Mouse (Mus musculus) splenic B cell, adult 2 months (primary cell): ENCODE data around the gene Lect2.

ENCODE experiments used
- DNase-seq: peaks from one replicate; pipeline ENCODE4 v3.0.0-alpha.2; 2011; ENCODE audit warnings: low read depth, low spot score
- H3K27me3 ChIP-seq: 2 replicates; pipeline ENCODE4 v1.6.1; 2012; ENCODE audit warnings: mild to moderate bottlenecking, low read length, moderate library complexity, mixed read lengths; ENCODE audit not compliant: control insufficient read depth, poor library complexity, insufficient read depth, severe bottlenecking
- H3K36me3 ChIP-seq: 2 replicates; pipeline ENCODE4 v1.6.1; 2012; ENCODE audit warnings: mild to moderate bottlenecking, low read length, moderate library complexity, mixed read lengths; ENCODE audit not compliant: control insufficient read depth, poor library complexity, insufficient read depth, severe bottlenecking

Lect2 gene

DNA sequence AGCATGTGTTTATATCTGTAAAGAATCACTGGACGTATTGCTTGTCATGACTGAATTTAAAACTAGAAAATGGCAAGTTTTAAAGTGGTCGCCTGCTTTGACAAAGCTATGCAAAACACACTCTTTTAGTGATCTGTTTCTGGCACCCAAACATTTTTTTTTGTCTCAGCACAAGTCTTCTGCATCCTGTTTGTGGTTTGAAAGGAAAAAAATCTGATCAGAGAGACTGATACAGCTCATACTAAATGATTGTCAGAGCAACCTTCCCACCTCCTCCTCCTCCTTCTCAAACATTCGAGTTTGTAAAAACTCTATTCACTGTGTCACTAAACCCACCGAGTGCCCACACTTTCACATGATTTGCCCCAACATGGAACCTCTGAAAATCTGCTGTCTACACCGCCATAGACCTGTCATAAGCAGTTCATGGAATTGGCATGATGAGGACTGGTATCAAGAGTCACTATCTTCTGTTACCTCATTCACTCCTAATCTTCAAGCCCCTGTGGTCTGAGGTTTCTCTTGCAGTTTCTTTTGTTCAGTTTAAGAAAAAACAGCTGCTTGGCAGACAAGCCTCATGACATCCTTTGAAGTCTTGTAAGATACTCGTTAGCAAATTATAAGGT, 41.3 kb downstream of the Lect2 start:
- no peaks in the 10 kb centered on the region for H3K27me3 ChIP-seq
- DNase-seq, result no peak
- no peaks in the 10 kb centered on the region for H3K36me3 ChIP-seq

DNA sequence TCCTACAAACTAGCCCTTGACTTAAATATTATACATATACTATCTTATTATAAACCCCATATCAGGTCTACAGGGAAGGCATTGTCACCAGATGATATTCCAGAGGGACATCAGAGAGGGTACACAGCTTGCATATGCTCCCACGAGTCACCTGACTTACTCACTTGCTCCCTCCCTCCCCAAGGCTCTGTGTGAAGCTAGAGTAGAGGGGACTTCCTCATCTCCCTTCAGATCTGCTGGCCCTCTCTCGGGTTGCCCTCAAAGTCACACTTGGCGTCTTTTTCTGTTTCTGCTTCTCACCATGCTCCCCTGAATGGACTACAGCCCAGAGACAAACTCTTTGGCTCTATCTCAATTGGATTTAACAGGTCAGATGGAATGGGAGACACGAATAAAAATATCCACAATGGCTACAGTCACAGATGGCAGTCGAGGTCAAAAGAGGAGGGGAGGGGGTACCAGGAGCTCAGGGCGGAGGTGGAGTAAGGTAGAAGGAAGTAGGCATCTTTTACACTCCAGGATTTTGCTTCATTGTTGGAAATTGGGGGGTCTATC, 46.4 kb downstream of the Lect2 start:
- Histone ChIP-seq H3K27me3 (no peaks in the 10 kb centered on the region), H3K36me3 (no peaks in the 10 kb centered on the region)
- no peak for DNase-seq

- no peaks in the 10 kb centered on the region for H3K27me3 ChIP-seq
- no peaks in the 10 kb centered on the region for H3K36me3 ChIP-seq
- DNase-seq, result no peak
Observed at GRCm38 (mm10) chr13:56500636-56501035, 47.7 kb downstream of the Lect2 start.

DNA sequence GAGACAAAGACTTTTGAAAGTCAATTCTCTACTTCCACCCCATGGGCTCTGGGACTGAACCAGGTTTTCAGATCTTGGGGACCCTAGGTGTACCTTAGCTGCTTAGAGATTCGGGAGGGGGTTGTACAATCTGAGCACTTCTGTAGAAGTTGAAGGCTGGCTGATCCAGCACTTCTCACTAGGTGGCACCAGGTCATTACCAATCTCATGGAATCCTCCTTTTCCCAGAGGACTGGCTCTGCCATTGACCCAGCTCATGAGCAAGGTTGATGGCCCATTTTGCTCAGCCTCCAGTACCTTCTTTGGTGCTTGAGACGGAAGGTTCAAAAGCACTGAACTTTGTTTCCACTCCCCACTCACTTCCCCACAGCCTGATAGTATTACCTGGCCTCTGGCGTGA, 48.2 kb downstream of the Lect2 start:
- no peak for DNase-seq
- Histone ChIP-seq H3K27me3 (no peaks in the 10 kb centered on the region), H3K36me3 (no peaks in the 10 kb centered on the region)

- no peak for DNase-seq
- H3K36me3 ChIP-seq, result no peaks in the 10 kb centered on the region
- H3K27me3 ChIP-seq, result no peaks in the 10 kb centered on the region
Observed at GRCm38 (mm10) chr13:56494440-56494839, 53.9 kb downstream of the Lect2 start.
